Mouse (Mus musculus): Measurements from ENCODE around the gene Cideb. TPM values are rescaled to one million over a fixed set of nuclear protein-coding genes. Genes with fewer than 3 reads are reported as not detected.

Cideb gene
- polyA plus RNA-seq, 1 experiment from 2014 or later = 1.7 TPM

Other genes starting within 250 kb of the Cideb start
- 0.32 and 0.43 TPM in 2 replicates for gene Cpne6, start 248.0 kb downstream of the Cideb start, polyA plus RNA-seq (2014; fragmentation: Nextera tagmentation; extraction: Ambion mirVana)
- gene Nrl, start 233.5 kb downstream of the Cideb start, polyA plus RNA-seq (2014; fragmentation: Nextera tagmentation; extraction: Ambion mirVana) = not detected in 2 replicates
- gene Pck2, start 218.2 kb downstream of the Cideb start, polyA plus RNA-seq (2014; fragmentation: Nextera tagmentation; extraction: Ambion mirVana) = 28.0 and 33.0 TPM in 2 replicates
- gene Dcaf11, start 198.5 kb downstream of the Cideb start, polyA plus RNA-seq (2014; fragmentation: Nextera tagmentation; extraction: Ambion mirVana) = 61.3 and 71.1 TPM in 2 replicates
- 1.0 and 1.3 TPM in 2 replicates for gene A730061H03Rik, start 198.1 kb downstream of the Cideb start, polyA plus RNA-seq (2014; fragmentation: Nextera tagmentation; extraction: Ambion mirVana)
- gene Fitm1, start 182.8 kb downstream of the Cideb start, polyA plus RNA-seq (2014; fragmentation: Nextera tagmentation; extraction: Ambion mirVana) = 107 and 108 TPM in 2 replicates
- gene Psme1, start 180.3 kb downstream of the Cideb start, polyA plus RNA-seq (2014; fragmentation: Nextera tagmentation; extraction: Ambion mirVana) = 223 and 235 TPM in 2 replicates
- 18.7 and 20.0 TPM in 2 replicates for gene Emc9, start 173.2 kb downstream of the Cideb start, polyA plus RNA-seq (2014; fragmentation: Nextera tagmentation; extraction: Ambion mirVana)
- gene Psme2, start 167.3 kb downstream of the Cideb start, polyA plus RNA-seq (2014; fragmentation: Nextera tagmentation; extraction: Ambion mirVana) = 222 and 223 TPM in 2 replicates
- gene Rnf31, start 166.8 kb downstream of the Cideb start, polyA plus RNA-seq (2014; fragmentation: Nextera tagmentation; extraction: Ambion mirVana) = 11.2 and 13.0 TPM in 2 replicates
- gene Irf9, start 154.9 kb downstream of the Cideb start, polyA plus RNA-seq (2014; fragmentation: Nextera tagmentation; extraction: Ambion mirVana) = 6.4 and 7.5 TPM in 2 replicates
- 8.8 and 14.1 TPM in 2 replicates for gene Rec8, start 140.4 kb downstream of the Cideb start, polyA plus RNA-seq (2014; fragmentation: Nextera tagmentation; extraction: Ambion mirVana)
- 70.1 and 81.7 TPM in 2 replicates for gene Ipo4, start 122.5 kb downstream of the Cideb start, polyA plus RNA-seq (2014; fragmentation: Nextera tagmentation; extraction: Ambion mirVana)
- gene Gm49378, start 120.6 kb downstream of the Cideb start, polyA plus RNA-seq (2014; fragmentation: Nextera tagmentation; extraction: Ambion mirVana) = 1.9 and 4.2 TPM in 2 replicates
- 78.7 and 86.9 TPM in 2 replicates for gene Tm9sf1, start 114.7 kb downstream of the Cideb start, polyA plus RNA-seq (2014; fragmentation: Nextera tagmentation; extraction: Ambion mirVana)
- gene Tssk4, start 108.3 kb downstream of the Cideb start, polyA plus RNA-seq (2014; fragmentation: Nextera tagmentation; extraction: Ambion mirVana) = 0.63 TPM in 2 replicates
- gene Mdp1, start 98.0 kb downstream of the Cideb start, polyA plus RNA-seq (2014; fragmentation: Nextera tagmentation; extraction: Ambion mirVana) = 72.0 and 74.2 TPM in 2 replicates
- 41.3 and 43.3 TPM in 2 replicates for gene Gmpr2, start 86.5 kb downstream of the Cideb start, polyA plus RNA-seq (2014; fragmentation: Nextera tagmentation; extraction: Ambion mirVana)
- 512 and 535 TPM in 2 replicates for gene Nedd8, start 86.3 kb downstream of the Cideb start, polyA plus RNA-seq (2014; fragmentation: Nextera tagmentation; extraction: Ambion mirVana)
- gene Tinf2, start 76.6 kb downstream of the Cideb start, polyA plus RNA-seq (2014; fragmentation: Nextera tagmentation; extraction: Ambion mirVana) = 39.6 and 42.3 TPM in 2 replicates
- gene Tgm1, start 44.5 kb downstream of the Cideb start, polyA plus RNA-seq (2014; fragmentation: Nextera tagmentation; extraction: Ambion mirVana) = 0.13 and 0.30 TPM in 2 replicates
- 19.1 and 19.7 TPM in 2 replicates for gene Rabggta, start 36.2 kb downstream of the Cideb start, polyA plus RNA-seq (2014; fragmentation: Nextera tagmentation; extraction: Ambion mirVana)
- 56.4 and 60.3 TPM in 2 replicates for gene Dhrs1, start 12.8 kb downstream of the Cideb start, polyA plus RNA-seq (2014; fragmentation: Nextera tagmentation; extraction: Ambion mirVana)
- gene Nop9, start 12.8 kb downstream of the Cideb start, polyA plus RNA-seq (2014; fragmentation: Nextera tagmentation; extraction: Ambion mirVana) = 25.1 and 26.3 TPM in 2 replicates
- 0.16 and 1.0 TPM in 2 replicates for gene Ltb4r2, start 3.0 kb upstream of the Cideb start, polyA plus RNA-seq (2014; fragmentation: Nextera tagmentation; extraction: Ambion mirVana)
- 0.11 and 0.21 TPM in 2 replicates for gene Ltb4r1, start 7.5 kb upstream of the Cideb start, polyA plus RNA-seq (2014; fragmentation: Nextera tagmentation; extraction: Ambion mirVana)
- gene Adcy4, start 25.6 kb upstream of the Cideb start, polyA plus RNA-seq (2014; fragmentation: Nextera tagmentation; extraction: Ambion mirVana) = 13.2 and 19.7 TPM in 2 replicates
- gene Ripk3, start 30.4 kb upstream of the Cideb start, polyA plus RNA-seq (2014; fragmentation: Nextera tagmentation; extraction: Ambion mirVana) = 19.6 and 19.8 TPM in 2 replicates
- 15.5 and 16.9 TPM in 2 replicates for gene Nfatc4, start 64.7 kb upstream of the Cideb start, polyA plus RNA-seq (2014; fragmentation: Nextera tagmentation; extraction: Ambion mirVana)
- gene Nynrin, start 95.6 kb upstream of the Cideb start, polyA plus RNA-seq (2014; fragmentation: Nextera tagmentation; extraction: Ambion mirVana) = 12.5 and 20.3 TPM in 2 replicates
- gene Cbln3, start 125.9 kb upstream of the Cideb start, polyA plus RNA-seq (2014; fragmentation: Nextera tagmentation; extraction: Ambion mirVana) = 0.30 and 0.42 TPM in 2 replicates
- 6.0 and 8.9 TPM in 2 replicates for gene Khnyn, start 126.5 kb upstream of the Cideb start, polyA plus RNA-seq (2014; fragmentation: Nextera tagmentation; extraction: Ambion mirVana)
- 36.9 and 42.2 TPM in 2 replicates for gene Sdr39u1, start 141.8 kb upstream of the Cideb start, polyA plus RNA-seq (2014; fragmentation: Nextera tagmentation; extraction: Ambion mirVana)
- gene Cma1, start 186.2 kb upstream of the Cideb start, polyA plus RNA-seq (2014; fragmentation: Nextera tagmentation; extraction: Ambion mirVana) = not detected in 2 replicates
- not detected in 2 replicates for gene Cma2, start 192.5 kb upstream of the Cideb start, polyA plus RNA-seq (2014; fragmentation: Nextera tagmentation; extraction: Ambion mirVana)